Mouse (Mus musculus) myocyte (in vitro differentiated cells): ENCODE measurements around the gene Cog5.
A peak's percentile ranks its signal among the peaks of the same experiment; 100 is the strongest.

Experiments
- CEBPB ChIP-seq: IDR thresholded peaks from 2 replicates; pipeline ENCODE4 v1.6.1; 2011; ENCODE audit warnings: mild to moderate bottlenecking, moderate library complexity; ENCODE audit not compliant: poor library complexity, insufficient read depth, severe bottlenecking
- E2F4 ChIP-seq: IDR thresholded peaks from one replicate; pipeline ENCODE4 v1.6.1; 2011; ENCODE audit warnings: mild to moderate bottlenecking, control low read depth, moderate library complexity; ENCODE audit not compliant: insufficient read depth
- MAX ChIP-seq: IDR thresholded peaks from one replicate; pipeline ENCODE4 v1.6.1; 2011; ENCODE audit warnings: low read depth, mild to moderate bottlenecking, control low read depth
- MYOD1 ChIP-seq, 3 experiments: IDR thresholded peaks; one replicate each; pipeline ENCODE4 v1.6.1; 2011; ENCODE audit warnings: control low read depth in 2 of 3, low read depth in 2 of 3, mild to moderate bottlenecking in 2 of 3, moderate library complexity in 1 of 3; ENCODE audit not compliant: insufficient read length in 2 of 3, control insufficient read depth in 1 of 3
- MYOG ChIP-seq, 3 experiments: IDR thresholded peaks; one replicate each; pipeline ENCODE4 v1.6.1; 2011; ENCODE audit warnings: control low read depth in 2 of 3, low read depth in 2 of 3, mild to moderate bottlenecking in 2 of 3; ENCODE audit not compliant: insufficient read length in 2 of 3, control insufficient read depth in 1 of 3, insufficient read depth in 1 of 3
- POLR2A ChIP-seq: IDR thresholded peaks from one replicate; pipeline ENCODE4 v1.6.1; 2011; ENCODE audit warnings: low read depth, mild to moderate bottlenecking, control low read depth, moderate library complexity; ENCODE audit not compliant: insufficient read length
- POLR2AphosphoS2 ChIP-seq: IDR thresholded peaks from one replicate; pipeline ENCODE4 v1.6.1; 2011; ENCODE audit warnings: low read depth, control low read depth; ENCODE audit not compliant: insufficient read length
- REST ChIP-seq: IDR thresholded peaks from one replicate; pipeline ENCODE4 v1.6.1; 2011; ENCODE audit warnings: mild to moderate bottlenecking, control low read depth, moderate library complexity; ENCODE audit not compliant: insufficient read depth, insufficient read length
- SRF ChIP-seq: IDR thresholded peaks from one replicate; pipeline ENCODE4 v1.6.1; 2011; ENCODE audit warnings: low read depth; ENCODE audit not compliant: control insufficient read depth, insufficient read length
- TCF12 ChIP-seq: IDR thresholded peaks from one replicate; pipeline ENCODE4 v1.6.1; 2011; ENCODE audit warnings: mild to moderate bottlenecking, control low read depth; ENCODE audit not compliant: poor library complexity, insufficient read depth, severe bottlenecking
- TCF3 ChIP-seq: IDR thresholded peaks from one replicate; pipeline ENCODE4 v1.6.1; 2011; ENCODE audit warnings: low read depth, control low read depth; ENCODE audit not compliant: insufficient read length
- USF1 ChIP-seq: IDR thresholded peaks from one replicate; pipeline ENCODE4 v1.6.1; 2011; ENCODE audit warnings: low read depth, mild to moderate bottlenecking, control low read depth, moderate library complexity

DNA sequence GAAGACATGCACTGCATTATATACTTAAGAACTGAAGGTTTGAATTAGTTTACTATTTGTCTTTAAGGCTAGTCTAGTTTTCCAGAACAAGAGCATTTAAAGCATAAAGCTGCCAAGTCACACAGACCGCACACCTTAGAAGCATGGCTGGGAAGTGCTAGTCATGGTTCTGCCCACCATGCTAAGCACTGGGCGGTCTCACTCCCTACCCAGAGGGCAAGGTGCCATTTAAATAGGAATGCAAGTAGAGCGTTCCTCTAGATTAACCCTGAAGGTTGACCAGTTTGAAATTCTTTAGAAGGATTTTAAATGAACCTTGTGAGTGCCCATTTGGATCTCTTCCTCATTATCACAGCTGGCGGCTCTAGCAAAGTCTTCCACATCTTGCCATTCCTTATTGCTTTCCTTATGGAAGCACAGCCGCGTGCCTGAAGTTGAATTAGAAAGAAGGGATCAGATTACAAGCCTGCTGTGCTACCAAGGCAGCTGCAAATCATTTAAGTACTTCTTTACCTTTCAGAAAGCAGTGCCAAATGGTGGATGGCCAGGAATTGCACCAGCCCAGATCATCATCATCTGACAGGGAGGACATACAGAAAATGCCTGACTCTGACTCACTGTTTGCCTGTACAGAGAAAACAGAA is 282.1 kb downstream of the Cog5 start:
- TF ChIP-seq MYOG (IDR thresholded peaks at IDR 0.05; ENCODE audit: control insufficient read depth in 1 of 3, insufficient read depth in 1 of 3, insufficient read length in 2 of 3, low read depth in 2 of 3) (no peak), POLR2A (no peak), REST (no peak), MAX (no peak), USF1 (no peak), MYOD1 (IDR thresholded peaks at IDR 0.05; ENCODE audit: control insufficient read depth in 1 of 3, insufficient read length in 2 of 3, low read depth in 2 of 3) (no peak), TCF12 (no peak), E2F4 (no peak), POLR2AphosphoS2 (no peak), CEBPB (0 out of 2 replicates have a peak, but pooled peaks have one; percentile 28), TCF3 (no peak), SRF (no peak)
